Mouse (Mus musculus) G1E (cell line): Measurements from ENCODE around the gene Sgtb. TPM values are rescaled to one million over a fixed set of nuclear protein-coding genes. Genes with fewer than 3 reads are reported as not detected.

Experiments
- ATAC-seq: 2 replicates; pipeline ENCODE4 v1.8.0; 2016; ENCODE audit warnings: mild to moderate bottlenecking; ENCODE audit not compliant: insufficient number of reproducible peaks, poor library complexity, low FRiP score, severe bottlenecking; ENCODE audit errors: extremely low read depth
- DNase-seq: peaks from one replicate; pipeline ENCODE4 v3.0.0; 2012; ENCODE audit warnings: low spot score
- H3K27me3 ChIP-seq: 2 replicates; pipeline ENCODE4 v1.6.1; 2012; ENCODE audit warnings: mild to moderate bottlenecking, low read length, inconsistent platforms; ENCODE audit not compliant: insufficient read depth
- H3K36me3 ChIP-seq: replicated peaks from 2 replicates; pipeline ENCODE3; 2012; ENCODE audit warnings: mild to moderate bottlenecking, inconsistent platforms
- H3K4me1 ChIP-seq: 2 replicates; pipeline ENCODE4 v1.6.1; 2012; ENCODE audit warnings: low read depth, low read length, inconsistent platforms, mixed read lengths; ENCODE audit not compliant: insufficient read depth
- H3K4me3 ChIP-seq: 2 replicates; pipeline ENCODE4 v1.5.1; 2012; ENCODE audit warnings: low read depth, mild to moderate bottlenecking, inconsistent platforms, low read length, moderate library complexity, mixed read lengths
- H3K9me3 ChIP-seq: replicated peaks from 2 replicates; pipeline ENCODE4 v1.6.1; 2012; ENCODE audit warnings: inconsistent platforms
- CTCF ChIP-seq: IDR thresholded peaks from 2 replicates; pipeline ENCODE4 v1.5.1; 2012; ENCODE audit warnings: low read depth, low read length, inconsistent platforms, mixed read lengths
- GATA1 ChIP-seq: IDR thresholded peaks from 2 replicates; pipeline ENCODE4 v1.6.1; 2012; ENCODE audit warnings: borderline replicate concordance, low read length, inconsistent platforms, mixed read lengths
- GATA2 ChIP-seq: IDR thresholded peaks from 2 replicates; pipeline ENCODE4 v1.6.1; 2012; ENCODE audit warnings: low read depth, low read length, inconsistent platforms, borderline replicate concordance
- POLR2AphosphoS5 ChIP-seq: IDR thresholded peaks from 2 replicates; pipeline ENCODE4 v1.6.1; 2012; ENCODE audit warnings: low read depth, low read length, inconsistent platforms; ENCODE audit not compliant: insufficient replicate concordance
- TAL1 ChIP-seq: conservative IDR thresholded peaks from 2 replicates; pipeline ENCODE4 v1.6.1; 2012; ENCODE audit warnings: low read depth, low read length, inconsistent platforms, mixed read lengths
- polyA plus RNA-seq: library from polyadenylated mRNA; stranded (reverse); fragments of >175 nt; gene quantifications from 2 replicates; pipeline ENCODE4 v1.2.3, GENCODE M21; 2012
- total RNA-seq, 2 experiments: library from RNA; stranded (forward) in 1 of 2; stranded (reverse) in 1 of 2; fragments of 200-1000 nt in 1 of 2; fragments of >200 nt in 1 of 2; fragmentation: Nextera tagmentation in 1 of 2; gene quantifications; 2 replicates each; pipeline ENCODE4 v1.2.3; 2014 to 2017

The Sgtb gene
- total and polyA plus RNA-seq, 3 experiments: 0.15 to 0.23 (median 0.16) TPM

- TF ChIP-seq POLR2AphosphoS5: no peak
- Histone ChIP-seq H3K9me3 (no peaks in the 10 kb centered on the region), H3K4me3 (no peak overlapping the region), H3K4me1 (peaks cover 16% of the 10 kb centered on the region), H3K27me3 (no peaks in the 10 kb centered on the region), H3K36me3 (peaks cover 64% of the 10 kb centered on the region)
- ATAC-seq: no peak
- no peak for DNase-seq
Measured at GRCm38 (mm10) chr13:104070703-104071102, 38.8 kb upstream of the Sgtb start.

DNA sequence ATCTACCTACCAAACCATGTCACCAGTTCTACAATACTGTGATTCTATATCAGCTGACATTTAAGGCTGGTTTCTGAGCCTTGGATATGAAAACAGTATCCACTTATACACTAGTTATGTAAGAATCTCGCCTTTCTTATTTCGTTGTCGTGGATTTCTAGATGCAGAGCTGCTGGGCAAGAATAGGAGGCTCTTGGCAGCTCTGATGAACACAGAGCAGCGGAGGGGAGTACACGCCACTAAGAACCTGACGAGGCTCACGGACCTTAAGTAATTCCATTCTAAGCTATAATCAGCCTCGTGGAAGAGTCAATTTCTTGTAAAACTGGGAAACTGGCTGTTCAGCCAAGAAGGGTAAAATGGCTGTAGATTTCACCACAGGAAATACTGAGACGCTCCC is 37.2 kb upstream of the Sgtb start:
- TF ChIP-seq POLR2AphosphoS5: no peak
- no peak for TF ChIP-seq TAL1
- no peak for TF ChIP-seq GATA2
- no peak for TF ChIP-seq CTCF
- no peak for TF ChIP-seq GATA1
- DNase-seq (no peak), ATAC-seq (no peak)
- Histone ChIP-seq H3K27me3 (no peaks in the 10 kb centered on the region), H3K36me3 (peaks cover 62% of the 10 kb centered on the region), H3K9me3 (no peaks in the 10 kb centered on the region), H3K4me1 (peaks cover 12% of the 10 kb centered on the region), H3K4me3 (no peak overlapping the region)

DNA sequence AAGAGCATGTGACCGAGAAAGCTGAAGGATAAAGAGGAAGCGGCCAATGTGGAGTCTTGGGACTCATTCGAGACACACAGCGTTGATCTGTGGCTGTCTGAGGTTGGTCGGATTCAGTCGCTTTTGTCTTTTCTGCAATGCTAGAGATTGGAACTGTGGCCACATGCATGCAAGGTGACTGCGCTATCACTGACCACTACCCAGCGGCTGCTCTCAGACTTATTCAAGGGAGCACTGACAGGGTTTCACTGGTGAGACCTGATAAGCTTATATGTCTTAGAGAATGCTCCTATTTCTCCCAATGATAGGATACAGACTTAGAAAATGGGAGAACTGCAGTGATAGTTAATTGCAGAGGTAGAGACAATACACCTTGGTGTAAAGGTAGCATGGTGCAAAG is 35.3 kb upstream of the Sgtb start:
- no peak for TF ChIP-seq POLR2AphosphoS5
- no peak for TF ChIP-seq TAL1
- TF ChIP-seq CTCF: no peak
- TF ChIP-seq GATA2: no peak
- no peak for TF ChIP-seq GATA1
- Histone ChIP-seq H3K9me3 (no peaks in the 10 kb centered on the region), H3K4me3 (no peak overlapping the region), H3K36me3 (peaks cover 54% of the 10 kb centered on the region), H3K4me1 (peaks cover 12% of the 10 kb centered on the region), H3K27me3 (no peaks in the 10 kb centered on the region)
- DNase-seq (no peak), ATAC-seq (no peak)

DNA sequence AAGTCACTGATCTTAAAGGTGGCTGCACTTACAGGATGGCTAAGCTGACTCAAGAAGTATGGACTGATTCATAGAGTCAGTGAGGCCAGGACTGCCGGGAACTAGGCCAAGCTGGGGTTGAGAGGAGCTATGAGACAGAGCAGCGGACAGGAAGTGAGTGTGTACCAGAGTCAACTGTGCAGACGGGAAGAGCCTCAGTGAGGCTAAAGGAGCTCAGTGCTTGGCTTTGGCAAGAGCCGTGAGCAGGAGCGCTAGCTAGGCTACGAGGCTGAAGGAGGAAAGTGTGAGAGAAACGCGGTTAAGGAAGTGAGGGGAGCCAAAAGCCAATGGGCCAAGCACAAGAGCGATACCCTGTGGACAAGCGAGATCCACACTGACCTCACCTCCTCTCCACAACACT is 34.8 kb upstream of the Sgtb start:
- H3K9me3 ChIP-seq: no peaks in the 10 kb centered on the region
- no peaks in the 10 kb centered on the region for H3K27me3 ChIP-seq
- peaks cover 12% of the 10 kb centered on the region for H3K4me1 ChIP-seq
- no peak for DNase-seq
- TF ChIP-seq POLR2AphosphoS5 (no peak), GATA1 (no peak), TAL1 (no peak), GATA2 (no peak), CTCF (no peak)
- H3K36me3 ChIP-seq: peaks cover 52% of the 10 kb centered on the region
- ATAC-seq: no peak
- no peak overlapping the region for H3K4me3 ChIP-seq

GRCm38 (mm10) chr13:104076993-104077392 is 32.5 kb upstream of the Sgtb start:
- Histone ChIP-seq H3K36me3 (peaks cover 40% of the 10 kb centered on the region), H3K27me3 (no peaks in the 10 kb centered on the region), H3K4me1 (peaks cover 12% of the 10 kb centered on the region), H3K4me3 (no peak overlapping the region), H3K9me3 (no peaks in the 10 kb centered on the region)
- TF ChIP-seq CTCF (no peak), POLR2AphosphoS5 (no peak), GATA2 (no peak), TAL1 (no peak), GATA1 (no peak)
- DNase-seq: no peak
- ATAC-seq: no peak

DNA sequence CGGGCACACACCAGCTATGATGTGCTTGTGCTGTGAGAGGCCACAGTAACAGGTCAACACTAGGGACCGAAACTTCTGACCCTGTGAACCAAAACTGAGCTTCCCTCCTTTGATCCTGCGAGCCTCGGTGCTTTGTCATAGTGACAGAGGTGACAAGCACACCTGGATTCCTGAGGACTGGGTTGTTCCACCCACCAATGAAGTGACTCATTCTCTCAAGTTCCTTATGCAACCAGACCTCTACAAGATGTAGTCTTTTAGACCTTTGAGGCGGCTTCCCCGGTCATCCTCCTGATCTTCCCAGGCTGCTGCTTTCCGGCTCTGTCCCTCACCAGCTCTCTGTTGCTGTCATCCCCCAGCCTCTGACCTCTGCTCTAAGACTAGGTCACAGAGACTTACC is 27.0 kb upstream of the Sgtb start:
- ATAC-seq: no peak
- no peak for TF ChIP-seq GATA1
- no peak for TF ChIP-seq TAL1
- TF ChIP-seq GATA2: no peak
- TF ChIP-seq POLR2AphosphoS5: no peak
- TF ChIP-seq CTCF: no peak
- no peak for DNase-seq
- Histone ChIP-seq H3K27me3 (no peaks in the 10 kb centered on the region), H3K4me3 (no peak overlapping the region), H3K9me3 (no peaks in the 10 kb centered on the region), H3K36me3 (peaks cover 20% of the 10 kb centered on the region), H3K4me1 (peaks cover 6% of the 10 kb centered on the region; the same call in 1 of the 2 replicates)

DNA sequence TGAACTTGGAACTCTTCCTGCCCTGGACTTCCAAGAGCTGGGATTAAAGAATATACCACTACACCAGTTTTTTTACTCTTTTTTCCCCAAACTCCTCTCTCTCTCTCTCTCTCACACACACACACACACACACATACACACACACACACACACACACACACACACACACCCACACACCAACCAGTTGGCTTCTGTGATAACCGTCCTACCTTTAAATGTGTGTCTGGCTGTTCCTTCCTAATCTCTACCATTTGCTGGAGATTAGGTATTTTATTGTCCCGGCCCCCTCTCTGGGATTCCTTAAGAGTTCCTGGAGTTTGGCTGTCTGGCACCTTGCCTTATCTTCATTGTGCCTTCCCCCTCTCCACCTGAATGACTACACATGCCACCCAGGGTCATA is 24.9 kb upstream of the Sgtb start:
- TF ChIP-seq POLR2AphosphoS5 (no peak), TAL1 (no peak), CTCF (no peak)
- Histone ChIP-seq H3K36me3 (peaks cover 15% of the 10 kb centered on the region), H3K4me1 (peaks cover 6% of the 10 kb centered on the region; the same call in 1 of the 2 replicates), H3K27me3 (no peaks in the 10 kb centered on the region), H3K4me3 (no peak overlapping the region), H3K9me3 (no peaks in the 10 kb centered on the region)
- DNase-seq: no peak
- ATAC-seq: no peak
